Mouse (Mus musculus): ENCODE data around the gene Plekha4.

- TF ChIP-seq EP300 (IDR thresholded peaks at IDR 0.05; ENCODE audit: insufficient read depth, low read depth, low read length) (no peak), POLR2A (IDR thresholded peaks at IDR 0.05; ENCODE audit: insufficient read depth, low read depth, low read length) (no peak), CTCF (IDR thresholded peaks at IDR 0.05) (no peak)
Measured at GRCm38 (mm10) chr7:45554744-45555143, 28.6 kb downstream of the Plekha4 start, which contains the start of gene Hsd17b14.

All from heart, adult 2 months (tissue).